Mouse (Mus musculus) intestine, postnatal 0 days (tissue): Measurements from ENCODE around the gene Ankfn1. TPM values are rescaled to one million over a fixed set of nuclear protein-coding genes. Genes with fewer than 3 reads are reported as not detected.

ENCODE experiments used
- ATAC-seq: fragments of 200-750 bp; cut with Nextera tagmentation; 2 replicates; pipeline ENCODE4 v1.8.0; 2017; ENCODE audit warnings: mild to moderate bottlenecking, moderate TSS enrichment, moderate library complexity
- H3K27ac ChIP-seq: fragments of 300-500 bp; sonication (generic); 2 replicates; pipeline ENCODE4 v1.5.1; 2014; ENCODE audit warnings: mild to moderate bottlenecking, low read depth, low read length, moderate library complexity
- H3K27me3 ChIP-seq: fragments of 300-500 bp; sonication (generic); replicated peaks from 2 replicates; pipeline ENCODE4 v1.6.1; 2014; ENCODE audit warnings: low read length, mixed read lengths; ENCODE audit not compliant: control insufficient read depth, insufficient read depth
- H3K36me3 ChIP-seq: fragments of 300-500 bp; sonication (generic); 2 replicates; pipeline ENCODE4 v1.6.1; 2014; ENCODE audit warnings: mild to moderate bottlenecking, moderate library complexity; ENCODE audit not compliant: control insufficient read depth, insufficient read depth
- H3K4me1 ChIP-seq: fragments of 300-500 bp; sonication (generic); replicated peaks from 2 replicates; pipeline ENCODE4 v1.6.1; 2014; ENCODE audit warnings: antibody characterized with exemption, low read length, mixed read lengths; ENCODE audit not compliant: control insufficient read depth, insufficient read depth
- H3K4me2 ChIP-seq: fragments of 300-500 bp; sonication (generic); replicated peaks from 2 replicates; pipeline ENCODE4 v1.6.1; 2014; ENCODE audit warnings: low read depth, mild to moderate bottlenecking, moderate library complexity
- H3K4me3 ChIP-seq: fragments of 300-500 bp; sonication (generic); 2 replicates; pipeline ENCODE4 v1.5.1; 2014; ENCODE audit warnings: low read depth, low read length
- H3K9ac ChIP-seq: fragments of 300-500 bp; sonication (generic); 2 replicates; pipeline ENCODE4 v1.6.1; 2014; ENCODE audit warnings: mild to moderate bottlenecking, low read depth, low read length
- H3K9me3 ChIP-seq: fragments of 300-500 bp; sonication (generic); 2 replicates; pipeline ENCODE4 v1.6.1; 2016; ENCODE audit warnings: mixed run types; ENCODE audit not compliant: control insufficient read depth
- CTCF ChIP-seq: sonication (generic); IDR thresholded peaks from 2 replicates; pipeline ENCODE4 v1.5.1; 2016; ENCODE audit warnings: low read depth, mild to moderate bottlenecking, control low read depth, antibody characterized with exemption, moderate library complexity
- WGBS: fragments of 180-500 bp; shearing (Covaris S2); extraction: QIAGEN DNeasy Blood & Tissue Kit; methylation state at CpG from one replicate; pipeline ENCODE4 v1.1.7; 2014; 5-methylcytosine and 5-hydroxymethylcytosine counted together
- polyA plus RNA-seq: library from polyadenylated mRNA; unstranded; fragments of >200 nt; fragmentation: Nextera tagmentation; extraction: Ambion mirVana; gene quantifications from 2 replicates; pipeline ENCODE4 v1.2.1, GENCODE M21; 2015

Gene Ankfn1
- 0.08 TPM in 1 of 2 replicates, not detected in the other for polyA plus RNA-seq

GRCm38 (mm10) chr11:89777431-89777830 is at the start of gene Ankfn1:
TSS of gene Ankfn1 (minus strand) at chr11:89777653.
- no peak for ATAC-seq
- H3K4me2 ChIP-seq = no peak within 1 kb of the TSS
- no peaks in the 10 kb centered on the region for H3K36me3 ChIP-seq
- H3K27ac ChIP-seq = no peak within 1 kb of the TSS
- H3K9ac ChIP-seq = no peak within 1 kb of the TSS
- no peaks in the 10 kb centered on the region for H3K27me3 ChIP-seq
- WGBS = 38% methylated on average over 7 of the region's 7 CpGs
- H3K4me3 ChIP-seq = no peak within 1 kb of the TSS
- no peaks in the 10 kb centered on the region for H3K4me1 ChIP-seq
- no peaks in the 10 kb centered on the region for H3K9me3 ChIP-seq
- TF ChIP-seq CTCF = no peak

GRCm38 (mm10) chr11:89823661-89824446 is 46.4 kb upstream of the Ankfn1 start:
- no peak overlapping the region for H3K4me3 ChIP-seq
- no peaks in the 10 kb centered on the region for H3K4me1 ChIP-seq
- H3K9ac ChIP-seq = no peak overlapping the region
- H3K36me3 ChIP-seq = no peaks in the 10 kb centered on the region
- no peaks in the 10 kb centered on the region for H3K27me3 ChIP-seq
- TF ChIP-seq CTCF = no peak
- ATAC-seq = no peak; the same call in 1 of the 2 replicates
- H3K9me3 ChIP-seq = no peaks in the 10 kb centered on the region
- H3K4me2 ChIP-seq = no peak overlapping the region
- WGBS = 30% methylated on average over 8 of the region's 8 CpGs
- no peak overlapping the region for H3K27ac ChIP-seq

GRCm38 (mm10) chr11:89818594-89818993 is 41.1 kb upstream of the Ankfn1 start:
- Histone ChIP-seq H3K9ac (no peak overlapping the region), H3K27ac (no peak overlapping the region), H3K4me1 (no peaks in the 10 kb centered on the region), H3K4me3 (no peak overlapping the region), H3K27me3 (no peaks in the 10 kb centered on the region), H3K9me3 (no peaks in the 10 kb centered on the region), H3K4me2 (no peak overlapping the region), H3K36me3 (no peaks in the 10 kb centered on the region)
- WGBS = 54% methylated on average over 4 of the region's 4 CpGs
- no peak for ATAC-seq
- no peak for TF ChIP-seq CTCF

- H3K4me2 ChIP-seq = no peak overlapping the region
- no peak overlapping the region for H3K27ac ChIP-seq
- no peaks in the 10 kb centered on the region for H3K36me3 ChIP-seq
- no peak overlapping the region for H3K9ac ChIP-seq
- 79% methylated on average over 1 of the region's 1 CpGs for WGBS
- no peaks in the 10 kb centered on the region for H3K9me3 ChIP-seq
- ATAC-seq = no peak
- no peak overlapping the region for H3K4me3 ChIP-seq
- TF ChIP-seq CTCF = no peak
- H3K27me3 ChIP-seq = no peaks in the 10 kb centered on the region
- no peaks in the 10 kb centered on the region for H3K4me1 ChIP-seq
Measured at GRCm38 (mm10) chr11:89811403-89811802, 34.0 kb upstream of the Ankfn1 start.

- H3K27ac ChIP-seq = no peak overlapping the region
- H3K4me2 ChIP-seq = no peak overlapping the region
- TF ChIP-seq CTCF = no peak
- no peak overlapping the region for H3K4me3 ChIP-seq
- H3K4me1 ChIP-seq = no peaks in the 10 kb centered on the region
- no peaks in the 10 kb centered on the region for H3K36me3 ChIP-seq
- H3K9me3 ChIP-seq = no peaks in the 10 kb centered on the region
- 51% methylated on average over 11 of the region's 11 CpGs for WGBS
- ATAC-seq = no peak
- H3K9ac ChIP-seq = no peak overlapping the region
- H3K27me3 ChIP-seq = no peaks in the 10 kb centered on the region
Measured at GRCm38 (mm10) chr11:89807998-89808397, 30.5 kb upstream of the Ankfn1 start.

- Histone ChIP-seq H3K9me3 (no peaks in the 10 kb centered on the region), H3K27me3 (no peaks in the 10 kb centered on the region), H3K27ac (no peak overlapping the region), H3K9ac (no peak overlapping the region), H3K36me3 (no peaks in the 10 kb centered on the region), H3K4me1 (no peaks in the 10 kb centered on the region), H3K4me3 (no peak overlapping the region), H3K4me2 (no peak overlapping the region)
- no peak for ATAC-seq
- TF ChIP-seq CTCF = no peak
- WGBS = 35% methylated on average over 5 of the region's 5 CpGs
Measured at GRCm38 (mm10) chr11:89804822-89805221, 27.4 kb upstream of the Ankfn1 start.

- Histone ChIP-seq H3K4me1 (no peaks in the 10 kb centered on the region), H3K27ac (no peak overlapping the region), H3K9ac (no peak overlapping the region), H3K36me3 (no peaks in the 10 kb centered on the region), H3K4me2 (no peak overlapping the region), H3K27me3 (no peaks in the 10 kb centered on the region), H3K4me3 (no peak overlapping the region), H3K9me3 (no peaks in the 10 kb centered on the region)
- 79% methylated on average over 5 of the region's 5 CpGs for WGBS
- TF ChIP-seq CTCF = no peak
- no peak for ATAC-seq
Measured at GRCm38 (mm10) chr11:89803974-89804373, 26.5 kb upstream of the Ankfn1 start.
